Mouse (Mus musculus): ENCODE results near the gene Spin1.

DNA sequence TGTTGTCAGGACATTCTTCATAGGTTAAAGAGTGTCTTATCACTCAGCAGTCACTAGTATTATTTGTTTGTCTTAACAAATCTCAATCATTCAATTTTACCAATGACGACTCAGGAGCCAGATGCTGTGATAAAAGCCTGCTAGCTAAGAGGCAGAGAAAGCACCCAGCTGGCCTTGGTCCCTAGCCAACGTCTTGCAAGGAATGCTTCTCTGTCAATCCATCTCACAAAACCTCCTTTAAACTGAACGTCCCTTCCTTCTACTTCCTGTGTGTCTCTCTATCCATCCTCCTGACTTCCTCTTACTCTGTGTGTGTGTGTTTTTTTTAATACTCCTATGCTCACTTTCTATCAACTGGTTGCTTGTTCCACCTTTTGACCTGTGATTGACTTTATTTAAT lies 78.7 kb downstream of the Spin1 start:
- TF ChIP-seq CTCF (IDR thresholded peaks at IDR 0.05; ENCODE audit: control insufficient read depth, insufficient read depth, low read length), result no peak
- no peak for TF ChIP-seq POLR2A (IDR thresholded peaks at IDR 0.05; ENCODE audit: borderline replicate concordance, control insufficient read depth, low read depth, low read length)

Measured in bone marrow, adult 2 months (tissue).